Mouse (Mus musculus) liver, adult 2 months (tissue): ENCODE results near the gene Ube2cbp.

Experiments
- CTCF ChIP-seq: fragments of 200-500 bp; IDR thresholded peaks from 2 replicates; pipeline ENCODE4 v1.5.1; 2011; ENCODE audit warnings: low read depth, low read length, control low read depth
- POLR2A ChIP-seq: fragments of 200-500 bp; IDR thresholded peaks from 2 replicates; pipeline ENCODE4 v1.6.1; 2011; ENCODE audit warnings: low read length, control low read depth; ENCODE audit not compliant: insufficient read depth; ENCODE audit errors: extremely low read depth

GRCm38 (mm10) chr9:86355851-86356250, 108.9 kb downstream of the Ube2cbp start:
- no peak for TF ChIP-seq CTCF
- no peak for TF ChIP-seq POLR2A
